Comparison of ENCODE assay signal across 26 mouse cellular contexts in the genomic region with DNA sequence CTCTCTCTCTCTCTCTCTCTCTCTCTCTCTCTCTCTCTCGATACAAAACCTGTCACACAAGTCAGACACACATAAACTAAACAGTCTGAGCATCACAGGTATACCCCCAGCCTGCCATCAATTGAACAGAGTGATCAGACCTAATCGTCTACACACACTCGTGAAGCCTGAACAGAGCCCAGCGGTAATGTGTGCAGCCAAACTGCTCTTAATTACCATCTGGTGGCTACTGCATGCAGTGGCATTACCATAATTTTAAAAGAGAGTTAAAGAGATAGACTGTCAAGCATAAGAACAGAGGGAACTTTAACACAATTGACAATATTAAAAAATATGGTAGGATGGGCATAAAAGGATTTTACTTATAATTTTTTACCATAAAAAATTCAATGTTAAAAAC. TPM values are rescaled to one million over a fixed set of nuclear protein-coding genes. Genes with fewer than 3 reads are reported as not detected.
DNase-seq lines count a peak whose midpoint lies in the region; ATAC-seq and TF ChIP-seq lines count a peak whose summit lies in the region.
"Had no signal": no experiment of that assay in that cellular context is flagged by ENCODE, and none has a peak within 500 bp of the region (broad histone marks: within the 10 kb centered on the region; RNA-seq: fewer than 3 reads in every experiment).

No protein-coding gene starts in this region.

- no peak overlapping the region for H3K9ac ChIP-seq in forebrain, embryonic 13.5 days
- H3K9ac ChIP-seq in midbrain, embryonic 14.5 days (replicated peaks; ENCODE audit: low read length), result no peak overlapping the region
- H3K9ac ChIP-seq in midbrain, embryonic 15.5 days, result no peak overlapping the region
- no peak overlapping the region for H3K9ac ChIP-seq in forebrain, postnatal 0 days
- H3K9ac ChIP-seq: heart, embryonic 13.5 days; limb, embryonic 15.5 days; liver, embryonic 15.5 days; stomach, embryonic 15.5 days had no signal

- no peak for TF ChIP-seq CTCF in forebrain, postnatal 0 days (IDR thresholded peaks at IDR 0.05; ENCODE audit: low read depth)

- H3K27me3 ChIP-seq in forebrain, embryonic 13.5 days, result no peaks in the 10 kb centered on the region
- H3K27me3 ChIP-seq in forebrain, embryonic 10.5 days (ENCODE audit: poor library complexity, severe bottlenecking), result no peaks in the 10 kb centered on the region
- H3K27me3 ChIP-seq in midbrain, embryonic 14.5 days (ENCODE audit: control insufficient read depth, insufficient read depth, low read length), result no peaks in the 10 kb centered on the region
- H3K27me3 ChIP-seq in midbrain, embryonic 15.5 days (replicated peaks), result no peaks in the 10 kb centered on the region
- H3K27me3 ChIP-seq in forebrain, postnatal 0 days (ENCODE audit: insufficient read depth, low read length), result no peaks in the 10 kb centered on the region
- H3K27me3 ChIP-seq: CH12.LX; heart, embryonic 13.5 days; limb, embryonic 15.5 days; liver, embryonic 15.5 days; stomach, embryonic 15.5 days had no signal

- H3K4me3 ChIP-seq in forebrain, embryonic 13.5 days, result no peak overlapping the region
- no peak overlapping the region for H3K4me3 ChIP-seq in forebrain, embryonic 10.5 days
- H3K4me3 ChIP-seq in midbrain, embryonic 14.5 days (replicated peaks; ENCODE audit: low read depth, low read length), result no peak overlapping the region
- H3K4me3 ChIP-seq in midbrain, embryonic 15.5 days, result no peak overlapping the region
- no peak overlapping the region for H3K4me3 ChIP-seq in forebrain, postnatal 0 days (ENCODE audit: low read depth, low read length)
- H3K4me3 ChIP-seq: embryonic facial prominence, embryonic 10.5 days; gastrocnemius, adult 2 months; heart, embryonic 13.5 days; limb, embryonic 15.5 days; liver, embryonic 15.5 days; stomach, embryonic 15.5 days had no signal

- no peaks in the 10 kb centered on the region for H3K4me1 ChIP-seq in forebrain, embryonic 13.5 days
- no peaks in the 10 kb centered on the region for H3K4me1 ChIP-seq in forebrain, embryonic 10.5 days
- no peaks in the 10 kb centered on the region for H3K4me1 ChIP-seq in midbrain, embryonic 14.5 days (ENCODE audit: control insufficient read depth, insufficient read depth, low read length)
- H3K4me1 ChIP-seq in midbrain, embryonic 15.5 days, result no peaks in the 10 kb centered on the region
- H3K4me1 ChIP-seq in forebrain, postnatal 0 days (ENCODE audit: insufficient read depth), result no peaks in the 10 kb centered on the region
- H3K4me1 ChIP-seq: embryonic facial prominence, embryonic 10.5 days; heart, embryonic 13.5 days; limb, embryonic 15.5 days; liver, embryonic 15.5 days; stomach, embryonic 15.5 days had no signal

- no peaks in the 10 kb centered on the region for H3K36me3 ChIP-seq in forebrain, embryonic 13.5 days (ENCODE audit: poor library complexity, severe bottlenecking)
- H3K36me3 ChIP-seq in forebrain, embryonic 10.5 days (replicated peaks), result no peaks in the 10 kb centered on the region
- no peaks in the 10 kb centered on the region for H3K36me3 ChIP-seq in midbrain, embryonic 14.5 days (ENCODE audit: control insufficient read depth, insufficient read depth, low read length)
- H3K36me3 ChIP-seq in midbrain, embryonic 15.5 days (replicated peaks), result no peaks in the 10 kb centered on the region
- H3K36me3 ChIP-seq in forebrain, postnatal 0 days (ENCODE audit: insufficient read depth), result no peaks in the 10 kb centered on the region
- H3K36me3 ChIP-seq: embryonic facial prominence, embryonic 10.5 days; heart, embryonic 13.5 days; limb, embryonic 15.5 days; liver, embryonic 15.5 days; stomach, embryonic 15.5 days had no signal

- H3K4me2 ChIP-seq in forebrain, embryonic 13.5 days, result no peak overlapping the region
- H3K4me2 ChIP-seq in midbrain, embryonic 14.5 days (ENCODE audit: low read length), result no peak overlapping the region
- H3K4me2 ChIP-seq in midbrain, embryonic 15.5 days, result no peak overlapping the region
- no peak overlapping the region for H3K4me2 ChIP-seq in forebrain, postnatal 0 days (ENCODE audit: low read depth)
- H3K4me2 ChIP-seq: heart, embryonic 13.5 days; limb, embryonic 15.5 days; liver, embryonic 15.5 days; stomach, embryonic 15.5 days had no signal

- DNase-seq in forebrain, embryonic 10.5 days (ENCODE audit: extremely low spot score, low spot score), result no peak
- peak; percentile 12 for DNase-seq in layer of hippocampus, adult 11-12 months (ENCODE audit: low spot score)
- DNase-seq in layer of hippocampus, postnatal 25 days (ENCODE audit: extremely low spot score in 1 of 2, low spot score in 1 of 2), result no peak
- peak; percentile 9 for DNase-seq in midbrain, embryonic 14.5 days
- no peak for DNase-seq in forebrain, postnatal 0 days
- no peak for DNase-seq in B cell, adult 2 months
- DNase-seq: adrenal gland, postnatal 14 days; cerebellum, adult 11-12 months; gastrocnemius, adult 2 months; heart, postnatal 36 days; kidney, adult 11 months; retina, postnatal 1 day; thymus, adult 18-20 months had no signal

- no peak overlapping the region for H3K27ac ChIP-seq in forebrain, embryonic 13.5 days
- H3K27ac ChIP-seq in forebrain, embryonic 10.5 days, result no peak overlapping the region
- H3K27ac ChIP-seq in midbrain, embryonic 14.5 days (replicated peaks; ENCODE audit: low read depth, low read length), result no peak overlapping the region
- H3K27ac ChIP-seq in midbrain, embryonic 15.5 days, result no peak overlapping the region
- no peak overlapping the region for H3K27ac ChIP-seq in forebrain, postnatal 0 days (ENCODE audit: low read depth, low read length)
- H3K27ac ChIP-seq: embryonic facial prominence, embryonic 10.5 days; gastrocnemius, adult 2 months; heart, embryonic 13.5 days; limb, embryonic 15.5 days; liver, embryonic 15.5 days; macrophage; stomach, embryonic 15.5 days had no signal

- WGBS in forebrain, embryonic 13.5 days, result 28% methylated on average over 4 of the region's 4 CpGs
- 67% methylated on average over 4 of the region's 4 CpGs for WGBS in forebrain, embryonic 10.5 days
- 40% methylated on average over 4 of the region's 4 CpGs for WGBS in midbrain, embryonic 14.5 days
- 28% methylated on average over 4 of the region's 4 CpGs for WGBS in midbrain, embryonic 15.5 days
- WGBS in forebrain, postnatal 0 days, result 16% methylated on average over 4 of the region's 4 CpGs

- peak; percentile 83 for ATAC-seq in forebrain, embryonic 13.5 days
- ATAC-seq in midbrain, embryonic 14.5 days (ENCODE audit: low FRiP score, low TSS enrichment), result no peak
- no peak for ATAC-seq in midbrain, embryonic 15.5 days (replicated peaks)
- peak; percentile 53; the same call in 1 of the 2 replicates for ATAC-seq in forebrain, postnatal 0 days

- no peaks in the 10 kb centered on the region for H3K9me3 ChIP-seq in forebrain, embryonic 13.5 days (replicated peaks)
- H3K9me3 ChIP-seq in forebrain, embryonic 10.5 days, result no peaks in the 10 kb centered on the region
- no peaks in the 10 kb centered on the region for H3K9me3 ChIP-seq in midbrain, embryonic 14.5 days (ENCODE audit: control insufficient read depth, low read length)
- no peaks in the 10 kb centered on the region for H3K9me3 ChIP-seq in midbrain, embryonic 15.5 days
- no peaks in the 10 kb centered on the region for H3K9me3 ChIP-seq in forebrain, postnatal 0 days (ENCODE audit: low read length)
- H3K9me3 ChIP-seq: embryonic facial prominence, embryonic 10.5 days; heart, embryonic 13.5 days; limb, embryonic 15.5 days; liver, embryonic 15.5 days; stomach, embryonic 15.5 days had no signal

RNA-seq across cellular contexts. Expression of a gene that starts 7.5 kb away (rescaled TPM):
- polyA plus RNA-seq in forebrain, embryonic 13.5 days (2015; fragmentation: Nextera tagmentation; extraction: Ambion mirVana), result 9.0 and 9.9 TPM in 2 replicates
- polyA plus RNA-seq in forebrain, embryonic 10.5 days (2016; fragmentation: Nextera tagmentation; extraction: Ambion mirVana), result 2.1 and 2.4 TPM in 2 replicates
- total RNA-seq in layer of hippocampus, postnatal 25 days (2021), result 10 to 100 TPM; 74.8 to 80.1 TPM
- 11.3 and 15.1 TPM in 2 replicates for polyA plus RNA-seq in midbrain, embryonic 14.5 days (2014; fragmentation: Nextera tagmentation; extraction: Ambion mirVana)
- 18.7 and 20.0 TPM in 2 replicates for polyA plus RNA-seq in midbrain, embryonic 15.5 days (2015; fragmentation: Nextera tagmentation; extraction: Ambion mirVana)
- 22.2 and 25.9 TPM in 2 replicates for total RNA-seq in forebrain, postnatal 0 days (2014; rRNA removed)
- polyA plus RNA-seq in forebrain, postnatal 0 days (2015; fragmentation: Nextera tagmentation; extraction: Ambion mirVana), result 25.8 and 35.1 TPM in 2 replicates
- total RNA-seq: common myeloid progenitor, adult 5-6 weeks; gastrocnemius, adult 2 months; heart, postnatal 36 days; MEL had no signal
- polyA plus RNA-seq: large intestine, adult 2 months; macrophage had no signal

RNA-seq across cellular contexts. Expression of a gene that starts 7.7 kb away (rescaled TPM):
- polyA plus RNA-seq in forebrain, embryonic 13.5 days (2015; fragmentation: Nextera tagmentation; extraction: Ambion mirVana), result 4.8 TPM in 2 replicates
- polyA plus RNA-seq in forebrain, embryonic 10.5 days (2016; fragmentation: Nextera tagmentation; extraction: Ambion mirVana), result 0.15 and 0.25 TPM in 2 replicates
- 100 to 1,000 TPM; 123 to 132 TPM for total RNA-seq in layer of hippocampus, postnatal 25 days (2021)
- polyA plus RNA-seq in midbrain, embryonic 14.5 days (2014; fragmentation: Nextera tagmentation; extraction: Ambion mirVana), result 18.8 and 23.4 TPM in 2 replicates
- polyA plus RNA-seq in midbrain, embryonic 15.5 days (2015; fragmentation: Nextera tagmentation; extraction: Ambion mirVana), result 27.2 and 32.8 TPM in 2 replicates
- 14.2 and 19.9 TPM in 2 replicates for total RNA-seq in forebrain, postnatal 0 days (2014; rRNA removed)
- 17.6 and 42.0 TPM in 2 replicates for polyA plus RNA-seq in forebrain, postnatal 0 days (2015; fragmentation: Nextera tagmentation; extraction: Ambion mirVana)
- total RNA-seq: CH12.LX; common myeloid progenitor, adult 5-6 weeks; MEL had no signal
- polyA plus RNA-seq: large intestine, adult 2 months; macrophage; spleen, adult 2 months had no signal

Comparison
In these comparisons a context has a peak if more than half of its experiments do, and no peak if none do; other contexts are left out.
1. DNase-seq: peak in layer of hippocampus, adult 11-12 months (single experiment) and midbrain, embryonic 14.5 days (single experiment); none in forebrain, embryonic 10.5 days (single experiment), layer of hippocampus, postnatal 25 days (0 of 2), forebrain, postnatal 0 days (single experiment) and B cell, adult 2 months (0 of 2).
2. ATAC-seq: peak in forebrain, embryonic 13.5 days (single experiment) and forebrain, postnatal 0 days (single experiment); none in midbrain, embryonic 14.5 days (single experiment) and midbrain, embryonic 15.5 days (single experiment).